Mouse (Mus musculus): ENCODE data around the gene Fastkd2. TPM values are rescaled to one million over a fixed set of nuclear protein-coding genes. Genes with fewer than 3 reads are reported as not detected.

Fastkd2 gene
- 32.9 and 34.5 TPM in 2 replicates for polyA plus RNA-seq (2015; fragmentation: Nextera tagmentation; extraction: Ambion mirVana)

DNA sequence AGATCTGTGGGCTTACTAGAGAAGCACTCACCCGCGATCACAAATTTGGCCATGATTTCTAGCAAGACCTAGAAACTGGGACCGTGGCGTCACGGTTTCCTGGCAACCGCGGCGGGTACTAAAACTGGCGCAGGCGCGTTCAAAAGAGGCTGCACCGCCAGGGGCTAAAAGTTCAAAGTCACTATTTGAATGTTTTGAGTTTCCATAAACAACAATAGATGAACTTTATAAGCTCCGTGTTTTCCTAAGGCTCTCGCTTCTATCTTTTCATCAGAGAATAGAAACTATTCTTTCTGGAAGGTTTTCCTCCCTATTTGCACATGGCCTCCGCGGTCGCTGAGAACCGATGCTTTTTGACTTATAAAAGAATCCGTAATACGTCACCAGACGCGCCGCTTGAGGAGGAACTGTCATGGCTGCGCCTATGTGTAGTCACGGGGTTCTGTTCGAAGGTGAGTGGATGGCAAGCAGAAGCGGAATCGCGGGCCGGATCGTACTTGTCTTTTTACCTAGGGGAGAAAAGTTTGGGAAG lies at the start of gene Fastkd2, which contains the start of gene Mdh1b:
TSS of gene Fastkd2 (plus strand) at position 375 of the 532 bp plus-strand sequence.
TSS of gene Mdh1b (minus strand) at position 79 of the 532 bp plus-strand sequence.
- peak; percentile 97 for ATAC-seq
- Histone ChIP-seq H3K9ac (ENCODE audit: low read depth, low read length) (peak within 1 kb of the TSS; percentile 71), H3K4me1 (ENCODE audit: control insufficient read depth, insufficient read depth, low read length) (peaks cover 28% of the 10 kb centered on the region), H3K36me3 (ENCODE audit: control insufficient read depth, insufficient read depth, low read length) (no peaks in the 10 kb centered on the region), H3K4me3 (ENCODE audit: low read depth, low read length) (peak within 1 kb of the TSS; percentile 75), H3K9me3 (replicated peaks; ENCODE audit: control insufficient read depth, low read length, poor library complexity, severe bottlenecking) (no peaks in the 10 kb centered on the region), H3K27ac (ENCODE audit: low read length) (no peak within 1 kb of the TSS; the same call in 1 of the 2 replicates), H3K27me3 (ENCODE audit: control insufficient read depth, insufficient read depth, low read depth, low read length) (peaks cover 7% of the 10 kb centered on the region), H3K4me2 (ENCODE audit: low read length) (peak within 1 kb of the TSS; percentile 64)
- under 1% methylated on average over 31 of the region's 31 CpGs for WGBS

DNA sequence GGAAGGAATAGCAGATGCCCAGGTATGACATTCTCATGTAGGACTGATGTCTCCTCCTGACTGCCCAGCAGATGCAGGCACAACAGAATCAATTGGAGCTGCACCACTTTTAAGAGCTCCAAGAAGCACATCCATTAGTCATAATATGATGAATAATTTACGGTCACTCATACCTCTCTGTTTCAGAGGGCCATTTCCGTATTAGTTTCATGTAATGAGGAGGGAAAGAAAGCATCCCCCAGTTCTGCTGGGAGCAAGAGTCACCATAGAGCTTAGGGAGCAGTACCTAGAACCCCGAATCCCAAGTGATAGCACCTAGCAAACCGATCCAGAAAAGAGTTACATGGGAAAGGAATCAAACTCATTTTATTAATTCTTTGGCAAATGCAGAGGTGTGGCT lies 43.6 kb upstream of the Fastkd2 start, which contains the start of gene Dytn:
TSS of gene Dytn (minus strand) at position 101 of the 400 bp plus-strand sequence.
- Histone ChIP-seq H3K9me3 (replicated peaks; ENCODE audit: control insufficient read depth, low read length, poor library complexity, severe bottlenecking) (no peaks in the 10 kb centered on the region), H3K27ac (ENCODE audit: low read length) (no peak within 1 kb of the TSS), H3K4me3 (ENCODE audit: low read depth, low read length) (no peak within 1 kb of the TSS), H3K36me3 (ENCODE audit: control insufficient read depth, insufficient read depth, low read length) (no peaks in the 10 kb centered on the region), H3K4me2 (ENCODE audit: low read length) (no peak within 1 kb of the TSS), H3K27me3 (ENCODE audit: control insufficient read depth, insufficient read depth, low read depth, low read length) (no peaks in the 10 kb centered on the region), H3K4me1 (ENCODE audit: control insufficient read depth, insufficient read depth, low read length) (no peaks in the 10 kb centered on the region), H3K9ac (ENCODE audit: low read depth, low read length) (no peak within 1 kb of the TSS)
- no peak for ATAC-seq
- 83% methylated on average over 4 of the region's 4 CpGs for WGBS

DNA sequence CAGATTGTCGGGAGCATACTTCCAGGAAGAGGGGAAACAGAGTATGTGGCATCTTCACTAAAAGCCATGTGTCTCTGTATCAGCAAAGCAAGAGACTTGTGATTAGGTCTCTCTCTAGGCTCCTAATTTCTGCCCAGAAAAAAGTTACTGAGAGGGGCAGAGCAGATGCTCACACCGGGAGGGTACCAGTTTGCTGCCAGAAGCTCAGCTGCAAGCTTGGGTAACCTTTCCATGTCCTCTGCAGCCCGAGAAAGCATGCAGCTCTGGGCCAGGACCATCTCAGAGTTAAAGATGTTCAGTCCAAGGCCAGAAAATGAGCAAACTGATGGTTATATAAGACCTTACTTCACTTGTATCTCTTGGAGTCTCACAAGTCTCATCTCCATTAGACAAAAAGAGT lies 33.6 kb upstream of the Fastkd2 start:
- Histone ChIP-seq H3K27ac (ENCODE audit: low read length) (no peak overlapping the region), H3K4me1 (ENCODE audit: control insufficient read depth, insufficient read depth, low read length) (no peaks in the 10 kb centered on the region), H3K27me3 (ENCODE audit: control insufficient read depth, insufficient read depth, low read depth, low read length) (no peaks in the 10 kb centered on the region), H3K36me3 (ENCODE audit: control insufficient read depth, insufficient read depth, low read length) (no peaks in the 10 kb centered on the region), H3K4me3 (ENCODE audit: low read depth, low read length) (no peak overlapping the region), H3K4me2 (ENCODE audit: low read length) (no peak overlapping the region), H3K9me3 (replicated peaks; ENCODE audit: control insufficient read depth, low read length, poor library complexity, severe bottlenecking) (no peaks in the 10 kb centered on the region), H3K9ac (ENCODE audit: low read depth, low read length) (no peak overlapping the region)
- 80% methylated on average over 3 of the region's 3 CpGs for WGBS
- ATAC-seq = no peak

DNA sequence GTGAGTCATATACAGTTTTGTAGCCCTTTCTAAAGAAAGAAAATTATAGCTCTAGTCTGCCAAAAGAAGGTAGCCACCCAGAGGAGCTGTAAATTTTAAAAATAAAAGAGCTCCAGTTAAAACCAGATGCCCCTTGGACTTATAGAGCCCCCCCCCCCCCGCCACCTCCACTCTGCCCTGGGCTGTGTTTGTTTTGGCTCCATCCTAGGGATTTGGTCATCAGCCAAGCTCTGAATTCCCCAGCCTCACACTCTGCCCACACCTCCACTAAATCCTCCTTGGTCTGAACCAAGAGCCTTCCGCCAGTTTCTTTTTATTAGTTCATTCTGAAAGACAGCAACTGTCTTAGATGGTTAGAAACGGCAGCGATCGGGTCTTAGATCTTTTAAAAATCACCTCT lies 24.7 kb upstream of the Fastkd2 start:
- H3K4me1 ChIP-seq (ENCODE audit: control insufficient read depth, insufficient read depth, low read length) = no peaks in the 10 kb centered on the region
- no peak for ATAC-seq
- H3K9ac ChIP-seq (ENCODE audit: low read depth, low read length) = no peak overlapping the region
- H3K4me3 ChIP-seq (ENCODE audit: low read depth, low read length) = no peak overlapping the region
- H3K9me3 ChIP-seq (replicated peaks; ENCODE audit: control insufficient read depth, low read length, poor library complexity, severe bottlenecking) = no peaks in the 10 kb centered on the region
- no peaks in the 10 kb centered on the region; the same call in 1 of the 2 replicates for H3K27me3 ChIP-seq (ENCODE audit: control insufficient read depth, insufficient read depth, low read depth, low read length)
- no peak overlapping the region for H3K4me2 ChIP-seq (ENCODE audit: low read length)
- 63% methylated on average over 5 of the region's 5 CpGs for WGBS
- H3K36me3 ChIP-seq (ENCODE audit: control insufficient read depth, insufficient read depth, low read length) = no peaks in the 10 kb centered on the region
- no peak overlapping the region for H3K27ac ChIP-seq (ENCODE audit: low read length)

DNA sequence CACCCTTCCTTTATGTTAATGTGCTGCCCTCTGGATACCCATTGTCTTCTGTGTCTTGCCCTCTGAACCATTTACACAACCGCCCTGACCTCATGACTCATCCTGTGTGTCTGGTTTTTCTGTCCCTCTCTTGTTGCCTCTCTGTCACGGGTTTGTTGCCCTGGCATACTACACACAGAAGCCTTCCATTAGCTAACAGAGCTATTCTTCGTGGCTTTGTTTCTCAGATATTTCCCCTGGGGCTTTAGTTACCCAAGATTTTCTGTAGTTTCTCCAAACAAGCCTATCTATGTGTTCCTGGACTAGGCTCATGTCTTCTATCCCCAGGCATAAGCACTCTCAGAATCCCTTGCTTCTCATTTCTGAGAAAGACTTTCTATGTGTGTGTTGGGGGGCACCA lies 21.5 kb upstream of the Fastkd2 start:
- Histone ChIP-seq H3K9ac (ENCODE audit: low read depth, low read length) (no peak overlapping the region), H3K4me3 (ENCODE audit: low read depth, low read length) (no peak overlapping the region), H3K9me3 (replicated peaks; ENCODE audit: control insufficient read depth, low read length, poor library complexity, severe bottlenecking) (no peaks in the 10 kb centered on the region), H3K4me1 (ENCODE audit: control insufficient read depth, insufficient read depth, low read length) (no peaks in the 10 kb centered on the region), H3K36me3 (ENCODE audit: control insufficient read depth, insufficient read depth, low read length) (no peaks in the 10 kb centered on the region), H3K27me3 (ENCODE audit: control insufficient read depth, insufficient read depth, low read depth, low read length) (no peaks in the 10 kb centered on the region; the same call in 1 of the 2 replicates), H3K4me2 (ENCODE audit: low read length) (no peak overlapping the region), H3K27ac (ENCODE audit: low read length) (no peak overlapping the region)
- WGBS = 65% methylated on average over 3 of the region's 3 CpGs
- ATAC-seq = no peak

GRCm38 (mm10) chr1:63720161-63720560 lies 10.3 kb upstream of the Fastkd2 start:
- Histone ChIP-seq H3K27ac (ENCODE audit: low read length) (no peak overlapping the region), H3K36me3 (ENCODE audit: control insufficient read depth, insufficient read depth, low read length) (no peaks in the 10 kb centered on the region), H3K9me3 (replicated peaks; ENCODE audit: control insufficient read depth, low read length, poor library complexity, severe bottlenecking) (no peaks in the 10 kb centered on the region), H3K4me1 (ENCODE audit: control insufficient read depth, insufficient read depth, low read length) (no peaks in the 10 kb centered on the region), H3K4me3 (ENCODE audit: low read depth, low read length) (no peak overlapping the region), H3K4me2 (ENCODE audit: low read length) (no peak overlapping the region), H3K27me3 (ENCODE audit: control insufficient read depth, insufficient read depth, low read depth, low read length) (no peaks in the 10 kb centered on the region), H3K9ac (ENCODE audit: low read depth, low read length) (no peak overlapping the region)
- WGBS = 71% methylated on average over 6 of the region's 7 CpGs
- no peak for ATAC-seq

DNA sequence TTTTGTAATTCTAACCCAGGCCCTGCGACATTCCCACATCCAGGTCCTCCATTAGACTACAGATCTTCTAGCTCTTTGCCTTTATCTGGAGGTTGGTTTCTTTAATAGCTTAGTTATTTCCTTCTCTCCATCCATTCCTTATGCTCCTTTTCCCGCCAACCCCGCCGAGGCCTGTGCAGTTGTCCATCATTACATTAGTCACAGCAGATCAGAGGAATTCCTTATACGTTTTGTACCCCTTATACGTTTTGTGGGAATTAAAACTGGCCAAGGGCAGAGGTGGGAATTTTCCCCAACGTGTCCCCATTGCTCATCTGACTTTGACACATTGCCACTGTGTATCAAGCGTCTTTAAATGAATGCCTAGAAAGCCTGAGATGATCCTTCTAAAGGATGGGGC lies 618 bp upstream of the Fastkd2 start:
- Histone ChIP-seq H3K36me3 (ENCODE audit: control insufficient read depth, insufficient read depth, low read length) (no peaks in the 10 kb centered on the region), H3K4me1 (ENCODE audit: control insufficient read depth, insufficient read depth, low read length) (peaks cover 28% of the 10 kb centered on the region), H3K9me3 (replicated peaks; ENCODE audit: control insufficient read depth, low read length, poor library complexity, severe bottlenecking) (no peaks in the 10 kb centered on the region), H3K27ac (ENCODE audit: low read length) (no peak overlapping the region), H3K4me3 (ENCODE audit: low read depth, low read length) (peak overlapping the region; percentile 75), H3K9ac (ENCODE audit: low read depth, low read length) (peak overlapping the region; percentile 37; the same call in 1 of the 2 replicates), H3K4me2 (ENCODE audit: low read length) (peak overlapping the region; percentile 64), H3K27me3 (ENCODE audit: control insufficient read depth, insufficient read depth, low read depth, low read length) (peaks cover 7% of the 10 kb centered on the region)
- WGBS = 38% methylated on average over 8 of the region's 8 CpGs
- ATAC-seq = peak; percentile 44

DNA sequence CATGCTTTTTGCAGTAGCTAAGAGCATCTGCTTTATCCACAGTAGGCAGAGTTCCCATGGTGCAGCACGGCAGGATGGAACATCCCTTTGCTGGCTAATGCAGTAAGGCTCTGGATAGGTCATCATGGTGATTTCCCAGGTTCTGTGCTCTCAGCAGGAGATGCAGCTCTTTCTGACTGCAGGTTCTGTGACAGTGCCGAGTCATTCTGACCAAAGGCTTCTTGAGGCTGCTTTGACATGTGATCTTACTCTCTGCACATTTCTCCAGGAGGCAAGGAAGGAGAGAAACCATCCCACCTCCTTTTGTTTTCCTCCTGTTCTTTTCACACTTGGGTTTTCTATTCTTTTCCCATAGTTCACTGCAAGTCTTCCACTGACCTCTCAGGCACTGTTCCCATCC lies 25.6 kb downstream of the Fastkd2 start:
- Histone ChIP-seq H3K4me2 (ENCODE audit: low read length) (no peak overlapping the region), H3K27me3 (ENCODE audit: control insufficient read depth, insufficient read depth, low read depth, low read length) (no peaks in the 10 kb centered on the region), H3K36me3 (ENCODE audit: control insufficient read depth, insufficient read depth, low read length) (peaks cover 7% of the 10 kb centered on the region), H3K4me1 (ENCODE audit: control insufficient read depth, insufficient read depth, low read length) (no peaks in the 10 kb centered on the region), H3K9me3 (replicated peaks; ENCODE audit: control insufficient read depth, low read length, poor library complexity, severe bottlenecking) (no peaks in the 10 kb centered on the region), H3K9ac (ENCODE audit: low read depth, low read length) (no peak overlapping the region), H3K27ac (ENCODE audit: low read length) (no peak overlapping the region), H3K4me3 (ENCODE audit: low read depth, low read length) (no peak overlapping the region)
- no peak for ATAC-seq
- 60% methylated on average over 2 of the region's 2 CpGs for WGBS

GRCm38 (mm10) chr1:63763212-63763694 lies 32.8 kb downstream of the Fastkd2 start:
- WGBS = 2% methylated on average over 3 of the region's 3 CpGs
- H3K27ac ChIP-seq (ENCODE audit: low read length) = peak overlapping the region; percentile 67
- no peaks in the 10 kb centered on the region for H3K9me3 ChIP-seq (replicated peaks; ENCODE audit: control insufficient read depth, low read length, poor library complexity, severe bottlenecking)
- H3K36me3 ChIP-seq (ENCODE audit: control insufficient read depth, insufficient read depth, low read length) = no peaks in the 10 kb centered on the region
- H3K27me3 ChIP-seq (ENCODE audit: control insufficient read depth, insufficient read depth, low read depth, low read length) = no peaks in the 10 kb centered on the region
- H3K9ac ChIP-seq (ENCODE audit: low read depth, low read length) = no peak overlapping the region
- peak; percentile 89 for ATAC-seq
- no peak overlapping the region for H3K4me2 ChIP-seq (ENCODE audit: low read length)
- H3K4me1 ChIP-seq (ENCODE audit: control insufficient read depth, insufficient read depth, low read length) = peaks cover 27% of the 10 kb centered on the region
- no peak overlapping the region for H3K4me3 ChIP-seq (ENCODE audit: low read depth, low read length)

Measured in midbrain, embryonic 16.5 days (tissue).